In genomic region chr5:137131490-137131889, GRCm38 (mm10) we compare ENCODE assay signal across 9 mouse cellular contexts. TPM values are rescaled to one million over a fixed set of nuclear protein-coding genes. Genes with fewer than 3 reads are reported as not detected.
A peak's percentile ranks its signal among the peaks of the same experiment; 100 is the strongest.
DNase-seq lines count a peak whose midpoint lies in the region; ATAC-seq and TF ChIP-seq lines count a peak whose summit lies in the region.
"Had no signal": no experiment of that assay in that cellular context is flagged by ENCODE, and none has a peak within 500 bp of the region (broad histone marks: within the 10 kb centered on the region; RNA-seq: fewer than 3 reads in every experiment).

No protein-coding gene starts in this region.

- TF ChIP-seq CTCF in thymus, adult 2 months (IDR thresholded peaks at IDR 0.05; ENCODE audit: borderline replicate concordance, control insufficient read depth, extremely low read depth, insufficient read depth, low read length, poor library complexity): no peak

- ATAC-seq in forebrain, embryonic 12.5 days (ENCODE audit: low FRiP score): 0 out of 2 replicates have a peak, but pooled peaks have one; percentile 6
- no peak for ATAC-seq in forebrain, embryonic 13.5 days
- ATAC-seq in hindbrain, embryonic 16.5 days: peak; percentile 60; the same call in 1 of the 2 replicates
- no peak for ATAC-seq in liver, embryonic 11.5 days (replicated peaks; ENCODE audit: low FRiP score)

- no peak overlapping the region for H3K27ac ChIP-seq in forebrain, embryonic 12.5 days
- H3K27ac ChIP-seq in forebrain, embryonic 13.5 days: no peak overlapping the region
- no peak overlapping the region for H3K27ac ChIP-seq in thymus, adult 2 months (ENCODE audit: control insufficient read depth, insufficient read depth, low read length)
- no peak overlapping the region for H3K27ac ChIP-seq in hindbrain, embryonic 16.5 days (ENCODE audit: low read depth, low read length)
- H3K27ac ChIP-seq in liver, embryonic 11.5 days (ENCODE audit: low read depth, low read length): no peak overlapping the region
- H3K27ac ChIP-seq: limb, embryonic 12.5 days had no signal

- H3K9ac ChIP-seq in forebrain, embryonic 12.5 days: no peak overlapping the region
- H3K9ac ChIP-seq in forebrain, embryonic 13.5 days: no peak overlapping the region
- no peak overlapping the region; the same call in 1 of the 2 replicates for H3K9ac ChIP-seq in hindbrain, embryonic 16.5 days (ENCODE audit: low read depth, low read length)
- H3K9ac ChIP-seq in liver, embryonic 11.5 days (ENCODE audit: low read depth, low read length): no peak overlapping the region
- H3K9ac ChIP-seq: limb, embryonic 12.5 days had no signal

- H3K9me3 ChIP-seq in forebrain, embryonic 12.5 days: 0 out of 2 replicates have a peak, but pooled peaks cover 4% of the 10 kb centered on the region
- H3K9me3 ChIP-seq in forebrain, embryonic 13.5 days (replicated peaks): 0 out of 2 replicates have a peak, but pooled peaks cover 3% of the 10 kb centered on the region
- no peaks in the 10 kb centered on the region; the same call in 1 of the 2 replicates for H3K9me3 ChIP-seq in hindbrain, embryonic 16.5 days (ENCODE audit: control insufficient read depth, low read length)
- H3K9me3 ChIP-seq in liver, embryonic 11.5 days (ENCODE audit: control insufficient read depth, low read length): no peaks in the 10 kb centered on the region

- H3K27me3 ChIP-seq in forebrain, embryonic 12.5 days: 0 out of 2 replicates have a peak, but pooled peaks cover 3% of the 10 kb centered on the region
- no peaks in the 10 kb centered on the region for H3K27me3 ChIP-seq in forebrain, embryonic 13.5 days
- no peaks in the 10 kb centered on the region for H3K27me3 ChIP-seq in thymus, adult 2 months (ENCODE audit: control insufficient read depth, insufficient read depth, low read length)
- H3K27me3 ChIP-seq in hindbrain, embryonic 16.5 days (replicated peaks; ENCODE audit: control insufficient read depth, insufficient read depth, low read length): no peaks in the 10 kb centered on the region
- H3K27me3 ChIP-seq in liver, embryonic 11.5 days (replicated peaks; ENCODE audit: control insufficient read depth, insufficient read depth, low read length): no peaks in the 10 kb centered on the region
- H3K27me3 ChIP-seq: limb, embryonic 12.5 days had no signal

- DNase-seq in thymus, adult 2 months: peak; percentile 42
- DNase-seq in thymus, adult 18-20 months: no peak
- peak; percentile 71 to 78 for DNase-seq in cerebellum, postnatal 25 days
- peak; percentile 54 for DNase-seq in liver, embryonic 11.5 days (ENCODE audit: low spot score)
- peak; percentile 46 for DNase-seq in retina, postnatal 7 days (ENCODE audit: low read depth, low spot score)

- no peaks in the 10 kb centered on the region for H3K36me3 ChIP-seq in forebrain, embryonic 12.5 days (replicated peaks)
- H3K36me3 ChIP-seq in forebrain, embryonic 13.5 days (ENCODE audit: poor library complexity, severe bottlenecking): no peaks in the 10 kb centered on the region
- no peaks in the 10 kb centered on the region for H3K36me3 ChIP-seq in thymus, adult 2 months (ENCODE audit: control insufficient read depth, insufficient read depth, low read length)
- H3K36me3 ChIP-seq in hindbrain, embryonic 16.5 days (ENCODE audit: control insufficient read depth, insufficient read depth, low read length): no peaks in the 10 kb centered on the region
- H3K36me3 ChIP-seq in liver, embryonic 11.5 days (ENCODE audit: control insufficient read depth, insufficient read depth, low read length): no peaks in the 10 kb centered on the region
- H3K36me3 ChIP-seq: limb, embryonic 12.5 days had no signal

- no peaks in the 10 kb centered on the region for H3K4me1 ChIP-seq in forebrain, embryonic 12.5 days
- 0 out of 2 replicates have a peak, but pooled peaks cover 2% of the 10 kb centered on the region for H3K4me1 ChIP-seq in forebrain, embryonic 13.5 days
- H3K4me1 ChIP-seq in thymus, adult 2 months (replicated peaks; ENCODE audit: control insufficient read depth, insufficient read depth, low read length): no peaks in the 10 kb centered on the region
- H3K4me1 ChIP-seq in hindbrain, embryonic 16.5 days (ENCODE audit: control insufficient read depth, insufficient read depth, low read depth, low read length): no peaks in the 10 kb centered on the region; the same call in none of the 2 replicates
- no peaks in the 10 kb centered on the region for H3K4me1 ChIP-seq in liver, embryonic 11.5 days (replicated peaks; ENCODE audit: control insufficient read depth, insufficient read depth, low read length)

- WGBS in forebrain, embryonic 12.5 days: under 1% methylated on average over 3 of the region's 3 CpGs
- 2% methylated on average over 3 of the region's 3 CpGs for WGBS in forebrain, embryonic 13.5 days
- WGBS in thymus, adult 2 months: under 1% methylated on average over 3 of the region's 3 CpGs
- WGBS in hindbrain, embryonic 16.5 days: 1% methylated on average over 3 of the region's 3 CpGs
- WGBS in liver, embryonic 11.5 days: under 1% methylated on average over 3 of the region's 3 CpGs

- no peak for TF ChIP-seq POLR2A in thymus, adult 2 months (IDR thresholded peaks at IDR 0.05; ENCODE audit: control insufficient read depth, extremely low read depth, insufficient read depth, low read length, poor library complexity)

- no peak overlapping the region for H3K4me3 ChIP-seq in forebrain, embryonic 12.5 days (replicated peaks)
- no peak overlapping the region for H3K4me3 ChIP-seq in forebrain, embryonic 13.5 days
- H3K4me3 ChIP-seq in thymus, adult 2 months (ENCODE audit: control insufficient read depth, insufficient read depth, low read length): no peak overlapping the region
- no peak overlapping the region for H3K4me3 ChIP-seq in hindbrain, embryonic 16.5 days (ENCODE audit: low read length)
- H3K4me3 ChIP-seq in liver, embryonic 11.5 days (ENCODE audit: low read depth, low read length): no peak overlapping the region
- H3K4me3 ChIP-seq: limb, embryonic 12.5 days had no signal

- H3K4me2 ChIP-seq in forebrain, embryonic 12.5 days: no peak overlapping the region
- H3K4me2 ChIP-seq in forebrain, embryonic 13.5 days: no peak overlapping the region
- no peak overlapping the region for H3K4me2 ChIP-seq in hindbrain, embryonic 16.5 days (ENCODE audit: low read length)
- H3K4me2 ChIP-seq in liver, embryonic 11.5 days: no peak overlapping the region
- H3K4me2 ChIP-seq: limb, embryonic 12.5 days had no signal

RNA-seq across cellular contexts. Expression of gene Trim56, which starts 15.5 kb away (rescaled TPM):
- polyA plus RNA-seq in forebrain, embryonic 12.5 days (2016; fragmentation: Nextera tagmentation; extraction: Ambion mirVana): 5.6 and 6.8 TPM in 2 replicates
- polyA plus RNA-seq in forebrain, embryonic 13.5 days (2015; fragmentation: Nextera tagmentation; extraction: Ambion mirVana): 3.6 and 4.4 TPM in 2 replicates
- 49.3 and 55.8 TPM in 2 replicates for polyA plus RNA-seq in thymus, adult 2 months (2012; rRNA removed)
- polyA plus RNA-seq in hindbrain, embryonic 16.5 days (2015; fragmentation: Nextera tagmentation; extraction: Ambion mirVana): 1.8 and 2.3 TPM in 2 replicates
- 8.7 and 8.8 TPM in 2 replicates for polyA plus RNA-seq in liver, embryonic 11.5 days (2014; fragmentation: Nextera tagmentation; extraction: Ambion mirVana)

RNA-seq across cellular contexts. Expression of gene Muc3, which starts 17.6 kb away (rescaled TPM):
- polyA plus RNA-seq in forebrain, embryonic 12.5 days (2016; fragmentation: Nextera tagmentation; extraction: Ambion mirVana): not detected in 2 replicates
- polyA plus RNA-seq in forebrain, embryonic 13.5 days (2015; fragmentation: Nextera tagmentation; extraction: Ambion mirVana): not detected in 2 replicates
- 0.52 and 0.86 TPM in 2 replicates for polyA plus RNA-seq in thymus, adult 2 months (2012; rRNA removed)
- not detected in 2 replicates for polyA plus RNA-seq in hindbrain, embryonic 16.5 days (2015; fragmentation: Nextera tagmentation; extraction: Ambion mirVana)
- not detected in 2 replicates for polyA plus RNA-seq in liver, embryonic 11.5 days (2014; fragmentation: Nextera tagmentation; extraction: Ambion mirVana)
- polyA plus RNA-seq: limb, embryonic 12.5 days had no signal

RNA-seq across cellular contexts. Expression of gene Serpine1, which starts 59.4 kb away (rescaled TPM):
- 0.11 and 0.35 TPM in 2 replicates for polyA plus RNA-seq in forebrain, embryonic 12.5 days (2016; fragmentation: Nextera tagmentation; extraction: Ambion mirVana)
- polyA plus RNA-seq in forebrain, embryonic 13.5 days (2015; fragmentation: Nextera tagmentation; extraction: Ambion mirVana): 0.14 and 0.21 TPM in 2 replicates
- polyA plus RNA-seq in thymus, adult 2 months (2012; rRNA removed): 3.1 and 4.1 TPM in 2 replicates
- 0.14 TPM in 1 of 2 replicates, not detected in the other for polyA plus RNA-seq in hindbrain, embryonic 16.5 days (2015; fragmentation: Nextera tagmentation; extraction: Ambion mirVana)
- 0.09 and 0.15 TPM in 2 replicates for polyA plus RNA-seq in liver, embryonic 11.5 days (2014; fragmentation: Nextera tagmentation; extraction: Ambion mirVana)

Comparison
In these comparisons a context has a peak if more than half of its experiments do, and no peak if none do; other contexts are left out.
1. ATAC-seq: peak in forebrain, embryonic 12.5 days (single experiment) and hindbrain, embryonic 16.5 days (single experiment); none in forebrain, embryonic 13.5 days (single experiment) and liver, embryonic 11.5 days (single experiment).
2. DNase-seq: peak in thymus, adult 2 months (single experiment), cerebellum, postnatal 25 days (2 of 2), liver, embryonic 11.5 days (single experiment) and retina, postnatal 7 days (single experiment); none in thymus, adult 18-20 months (0 of 2).